Mouse (Mus musculus): ENCODE data around the gene Garnl3. TPM values are rescaled to one million over a fixed set of nuclear protein-coding genes. Genes with fewer than 3 reads are reported as not detected.

Gene Garnl3
- polyA plus RNA-seq, 2 experiments, result 0.53 to 0.56 TPM

DNA sequence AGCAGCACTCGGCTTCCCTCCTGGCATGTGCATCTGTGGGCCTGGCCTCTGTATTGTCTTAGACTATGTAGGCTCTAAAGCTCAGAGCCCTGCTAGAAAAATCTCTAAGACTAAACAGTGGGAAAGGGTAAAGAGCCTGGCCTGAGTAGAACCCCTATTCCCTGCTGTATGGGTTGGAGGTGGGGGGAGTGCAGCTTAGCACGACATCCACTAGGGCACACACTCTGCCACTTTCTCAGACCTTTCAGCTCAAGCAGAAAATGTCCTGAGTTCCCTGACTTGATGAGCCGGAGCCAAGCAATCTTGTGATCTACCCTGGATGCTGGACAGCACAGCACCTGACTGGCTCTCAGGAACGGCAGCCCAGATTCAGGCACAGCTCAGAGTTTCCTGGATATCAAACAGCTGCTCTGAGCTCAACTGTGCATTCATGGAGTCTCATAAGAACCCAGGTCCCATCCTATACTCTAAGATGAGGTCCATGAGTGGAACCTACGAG is 24.9 kb upstream of the Garnl3 start:
- H3K27me3 ChIP-seq (ENCODE audit: control insufficient read depth, insufficient read depth, low read length), result no peaks in the 10 kb centered on the region
- no peaks in the 10 kb centered on the region for H3K9me3 ChIP-seq (ENCODE audit: control insufficient read depth, low read length)
- ATAC-seq (ENCODE audit: insufficient read depth), result no peak
- H3K36me3 ChIP-seq (replicated peaks; ENCODE audit: control insufficient read depth, insufficient read depth, low read depth), result no peaks in the 10 kb centered on the region
- H3K27ac ChIP-seq, result no peak overlapping the region
- no peak overlapping the region for H3K9ac ChIP-seq (replicated peaks)
- H3K4me2 ChIP-seq (ENCODE audit: low read depth), result no peak overlapping the region
- DNase-seq (ENCODE audit: low read depth in 3 of 3, low spot score in 3 of 3), result no peak
- H3K4me1 ChIP-seq (replicated peaks; ENCODE audit: control insufficient read depth in 2 of 2, insufficient read depth in 2 of 2, low read length in 1 of 2), result no peaks in the 10 kb centered on the region
- WGBS (ENCODE audit: insufficient replicate concordance), result 51% methylated on average over 5 of the region's 5 CpGs
- H3K4me3 ChIP-seq (ENCODE audit: insufficient read depth in 1 of 2, low read depth in 2 of 2, low read length in 2 of 2), result no peak overlapping the region
- TF ChIP-seq EP300 (IDR thresholded peaks at IDR 0.05; ENCODE audit: low read depth), result no peak
- TF ChIP-seq CTCF (IDR thresholded peaks at IDR 0.05; ENCODE audit: low read depth), result no peak

DNA sequence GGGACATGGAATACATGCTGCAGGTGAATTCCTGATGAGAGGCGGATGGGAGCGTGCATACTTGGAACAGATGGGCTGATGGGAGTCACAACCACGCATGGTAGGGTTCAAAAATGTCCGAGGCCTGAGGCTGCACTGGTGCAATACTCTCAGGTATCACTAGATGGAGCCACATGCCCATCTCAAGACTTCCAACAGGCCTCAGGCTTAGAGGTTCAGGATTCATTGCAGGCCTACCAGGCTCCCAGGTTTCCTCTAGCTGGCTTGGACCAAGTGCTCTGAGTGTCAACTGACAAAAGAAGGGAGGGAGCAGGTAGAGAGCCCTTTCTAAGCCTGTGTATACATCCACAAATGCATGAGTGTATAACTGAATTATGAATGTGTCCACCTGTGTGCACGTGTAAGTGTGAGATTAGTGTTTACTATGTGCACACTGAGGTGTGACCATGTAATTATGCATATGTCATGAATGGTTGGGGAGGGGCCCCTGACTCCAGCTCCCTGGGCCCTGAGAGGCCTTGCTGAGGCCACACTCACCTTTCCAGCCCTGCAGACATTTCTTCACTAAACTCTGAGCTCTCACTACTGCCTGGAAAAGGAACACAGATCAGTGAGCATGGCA is 23.4 kb upstream of the Garnl3 start:
- Histone ChIP-seq H3K4me3 (ENCODE audit: insufficient read depth in 1 of 2, low read depth in 2 of 2, low read length in 2 of 2) (no peak overlapping the region), H3K27ac (no peak overlapping the region), H3K4me1 (replicated peaks; ENCODE audit: control insufficient read depth in 2 of 2, insufficient read depth in 2 of 2, low read length in 1 of 2) (no peaks in the 10 kb centered on the region), H3K36me3 (replicated peaks; ENCODE audit: control insufficient read depth, insufficient read depth, low read depth) (no peaks in the 10 kb centered on the region), H3K9ac (replicated peaks) (no peak overlapping the region), H3K9me3 (ENCODE audit: control insufficient read depth, low read length) (no peaks in the 10 kb centered on the region), H3K4me2 (ENCODE audit: low read depth) (no peak overlapping the region), H3K27me3 (ENCODE audit: control insufficient read depth, insufficient read depth, low read length) (no peaks in the 10 kb centered on the region)
- peak; percentile 91 for TF ChIP-seq CTCF (IDR thresholded peaks at IDR 0.05; ENCODE audit: low read depth)
- no peak for TF ChIP-seq EP300 (IDR thresholded peaks at IDR 0.05; ENCODE audit: low read depth)
- peak in 2 of 3 experiments; percentile 28 to 32 for DNase-seq (ENCODE audit: low read depth in 3 of 3, low spot score in 3 of 3)
- WGBS (ENCODE audit: insufficient replicate concordance), result 25% methylated on average over 5 of the region's 5 CpGs
- no peak for ATAC-seq (ENCODE audit: insufficient read depth)

DNA sequence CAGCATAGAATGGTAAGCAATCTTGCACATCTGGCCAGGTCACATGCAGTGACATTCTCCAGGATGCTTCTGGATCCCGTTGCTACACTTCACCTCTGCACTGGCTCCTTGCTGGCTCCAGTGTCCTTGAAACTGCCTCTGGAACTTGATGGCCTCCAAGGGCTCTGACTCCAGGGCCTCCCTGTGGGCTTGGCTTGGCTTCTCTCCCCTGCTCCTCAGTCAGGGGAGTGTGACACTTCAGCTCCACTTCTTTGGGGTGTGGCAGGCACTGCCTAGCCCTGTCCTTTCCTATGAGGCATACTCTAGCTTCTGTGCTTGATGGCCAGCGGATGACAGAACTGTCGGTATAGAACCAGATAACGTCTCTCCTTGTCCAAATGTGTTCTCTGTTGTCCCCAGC is 15.5 kb upstream of the Garnl3 start:
- no peaks in the 10 kb centered on the region for H3K27me3 ChIP-seq (ENCODE audit: control insufficient read depth, insufficient read depth, low read length)
- H3K4me3 ChIP-seq (ENCODE audit: insufficient read depth in 1 of 2, low read depth in 2 of 2, low read length in 2 of 2), result no peak overlapping the region
- no peak overlapping the region for H3K27ac ChIP-seq
- H3K9me3 ChIP-seq (ENCODE audit: control insufficient read depth, low read length), result no peaks in the 10 kb centered on the region
- H3K4me2 ChIP-seq (ENCODE audit: low read depth), result no peak overlapping the region
- TF ChIP-seq CTCF (IDR thresholded peaks at IDR 0.05; ENCODE audit: low read depth), result no peak
- TF ChIP-seq EP300 (IDR thresholded peaks at IDR 0.05; ENCODE audit: low read depth), result no peak
- no peak overlapping the region for H3K9ac ChIP-seq (replicated peaks)
- WGBS (ENCODE audit: insufficient replicate concordance), result 60% methylated on average over 4 of the region's 4 CpGs
- no peaks in the 10 kb centered on the region for H3K4me1 ChIP-seq (replicated peaks; ENCODE audit: control insufficient read depth in 2 of 2, insufficient read depth in 2 of 2, low read length in 1 of 2)
- ATAC-seq (ENCODE audit: insufficient read depth), result no peak
- no peaks in the 10 kb centered on the region for H3K36me3 ChIP-seq (replicated peaks; ENCODE audit: control insufficient read depth, insufficient read depth, low read depth)
- DNase-seq (ENCODE audit: low read depth in 3 of 3, low spot score in 3 of 3), result no peak

DNA sequence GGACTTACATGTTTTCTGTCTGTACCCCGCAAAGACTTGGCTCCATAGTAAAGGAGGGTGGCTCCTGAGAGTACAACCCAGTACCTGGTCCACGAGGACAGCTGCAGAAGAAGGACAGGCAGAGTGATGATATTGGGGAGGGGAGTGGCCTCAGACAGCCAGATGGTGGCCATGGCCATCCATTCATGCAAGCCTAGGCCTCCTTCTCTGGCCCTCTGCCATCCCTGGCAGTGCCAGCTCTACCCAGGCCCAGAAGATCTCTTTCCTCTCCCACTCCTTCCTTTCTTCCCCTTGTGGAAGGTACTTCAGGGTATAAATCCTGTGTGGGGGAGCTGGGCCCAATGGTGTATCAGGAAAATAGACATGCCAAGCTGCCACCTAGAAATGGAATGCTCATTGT is 11.8 kb upstream of the Garnl3 start:
- H3K9ac ChIP-seq (replicated peaks), result no peak overlapping the region
- TF ChIP-seq CTCF (IDR thresholded peaks at IDR 0.05; ENCODE audit: low read depth) (no peak), EP300 (IDR thresholded peaks at IDR 0.05; ENCODE audit: low read depth) (no peak)
- no peaks in the 10 kb centered on the region for H3K27me3 ChIP-seq (ENCODE audit: control insufficient read depth, insufficient read depth, low read length)
- H3K4me2 ChIP-seq (ENCODE audit: low read depth), result no peak overlapping the region
- DNase-seq (ENCODE audit: low read depth in 3 of 3, low spot score in 3 of 3) (no peak), ATAC-seq (ENCODE audit: insufficient read depth) (no peak)
- H3K9me3 ChIP-seq (ENCODE audit: control insufficient read depth, low read length), result no peaks in the 10 kb centered on the region
- no peak overlapping the region for H3K27ac ChIP-seq
- no peaks in the 10 kb centered on the region for H3K36me3 ChIP-seq (replicated peaks; ENCODE audit: control insufficient read depth, insufficient read depth, low read depth)
- WGBS (ENCODE audit: insufficient replicate concordance), result 51% methylated on average over 2 of the region's 2 CpGs
- no peak overlapping the region for H3K4me3 ChIP-seq (ENCODE audit: insufficient read depth in 1 of 2, low read depth in 2 of 2, low read length in 2 of 2)
- H3K4me1 ChIP-seq (replicated peaks; ENCODE audit: control insufficient read depth in 2 of 2, insufficient read depth in 2 of 2, low read length in 1 of 2), result no peaks in the 10 kb centered on the region

- Histone ChIP-seq H3K27ac (no peak overlapping the region), H3K4me1 (replicated peaks; ENCODE audit: control insufficient read depth in 2 of 2, insufficient read depth in 2 of 2, low read length in 1 of 2) (no peaks in the 10 kb centered on the region), H3K9ac (replicated peaks) (no peak overlapping the region), H3K4me3 (ENCODE audit: insufficient read depth in 1 of 2, low read depth in 2 of 2, low read length in 2 of 2) (no peak overlapping the region), H3K4me2 (ENCODE audit: low read depth) (no peak overlapping the region), H3K9me3 (ENCODE audit: control insufficient read depth, low read length) (no peaks in the 10 kb centered on the region), H3K36me3 (replicated peaks; ENCODE audit: control insufficient read depth, insufficient read depth, low read depth) (no peaks in the 10 kb centered on the region), H3K27me3 (ENCODE audit: control insufficient read depth, insufficient read depth, low read length) (no peaks in the 10 kb centered on the region; the same call in 1 of the 2 replicates)
- TF ChIP-seq EP300 (IDR thresholded peaks at IDR 0.05; ENCODE audit: low read depth) (no peak), CTCF (IDR thresholded peaks at IDR 0.05; ENCODE audit: low read depth) (no peak)
- 47% methylated on average over 2 of the region's 2 CpGs for WGBS (ENCODE audit: insufficient replicate concordance)
- no peak for ATAC-seq (ENCODE audit: insufficient read depth)
- no peak for DNase-seq (ENCODE audit: low read depth in 3 of 3, low spot score in 3 of 3)
Measured at GRCm38 (mm10) chr2:33138491-33138890, 7.0 kb upstream of the Garnl3 start.

Data from liver, embryonic 14.5 days (tissue).